Mouse (Mus musculus): ENCODE results near the gene Fbxo36.

The Fbxo36 gene

GRCm38 (mm10) chr1:84839309-84840017 is at the start of gene Fbxo36:
Gene Fbxo36 (plus strand): TSS chr1:84839841.
- in situ Hi-C loops (cut with MboI, MseI) = loop anchor here (5.0 to 10.0 kb wide), 2 partner anchors 82 to 915 kb away; no protein-coding TSS in a partner anchor

DNA sequence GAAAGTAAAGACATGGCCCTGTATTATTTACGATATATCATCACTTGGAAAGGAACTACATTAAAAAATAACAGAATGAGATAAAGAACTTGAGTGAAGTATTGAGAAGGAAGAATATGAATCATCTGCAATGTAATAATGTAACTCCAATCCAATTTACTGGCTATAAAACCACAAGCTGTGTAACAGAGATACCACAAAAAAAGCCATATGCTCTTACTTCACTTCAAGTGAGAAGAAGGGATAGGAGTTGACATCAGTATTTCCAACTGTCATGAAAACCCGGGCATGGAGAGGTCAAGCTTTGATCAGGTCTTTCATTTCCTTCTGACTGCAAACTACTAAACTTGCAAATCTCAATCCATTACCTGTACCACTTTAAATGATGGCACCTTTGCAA is 48.2 kb upstream of the Fbxo36 start:
- in situ Hi-C loops (cut with MboI, MseI) = no loop called here

GRCm38 (mm10) chr1:84795335-84795734 is 44.3 kb upstream of the Fbxo36 start:
- in situ Hi-C loops (cut with MboI, MseI) = no loop called here

DNA sequence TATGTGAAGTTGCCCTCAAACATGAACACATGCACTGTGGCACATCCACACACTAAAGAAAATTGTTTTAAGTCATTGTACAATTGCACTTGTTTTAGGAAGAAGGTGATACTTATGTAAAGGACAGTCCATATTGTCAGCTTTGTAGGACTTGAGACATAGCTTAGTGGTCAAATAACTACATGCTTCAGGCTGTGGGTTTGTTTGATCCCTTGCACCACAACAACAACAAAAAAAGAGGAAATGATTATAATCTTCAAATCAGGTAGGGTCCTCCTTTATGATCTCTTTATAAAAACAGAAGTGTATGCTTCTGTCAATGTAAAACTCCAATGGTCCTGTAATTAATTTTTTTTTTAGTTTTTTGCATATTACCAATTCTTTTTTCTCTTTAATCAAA is 40.5 kb upstream of the Fbxo36 start:
- in situ Hi-C loops (cut with MboI, MseI) = no loop called here

GRCm38 (mm10) chr1:84803788-84804187 is 35.9 kb upstream of the Fbxo36 start:
- in situ Hi-C loops (cut with MboI, MseI) = no loop called here

GRCm38 (mm10) chr1:84817596-84817995 is 22.0 kb upstream of the Fbxo36 start:
- in situ Hi-C loops (cut with MboI, MseI) = no loop called here

GRCm38 (mm10) chr1:84825091-84825490 is 14.6 kb upstream of the Fbxo36 start:
- in situ Hi-C loops (cut with MboI, MseI) = no loop called here

DNA sequence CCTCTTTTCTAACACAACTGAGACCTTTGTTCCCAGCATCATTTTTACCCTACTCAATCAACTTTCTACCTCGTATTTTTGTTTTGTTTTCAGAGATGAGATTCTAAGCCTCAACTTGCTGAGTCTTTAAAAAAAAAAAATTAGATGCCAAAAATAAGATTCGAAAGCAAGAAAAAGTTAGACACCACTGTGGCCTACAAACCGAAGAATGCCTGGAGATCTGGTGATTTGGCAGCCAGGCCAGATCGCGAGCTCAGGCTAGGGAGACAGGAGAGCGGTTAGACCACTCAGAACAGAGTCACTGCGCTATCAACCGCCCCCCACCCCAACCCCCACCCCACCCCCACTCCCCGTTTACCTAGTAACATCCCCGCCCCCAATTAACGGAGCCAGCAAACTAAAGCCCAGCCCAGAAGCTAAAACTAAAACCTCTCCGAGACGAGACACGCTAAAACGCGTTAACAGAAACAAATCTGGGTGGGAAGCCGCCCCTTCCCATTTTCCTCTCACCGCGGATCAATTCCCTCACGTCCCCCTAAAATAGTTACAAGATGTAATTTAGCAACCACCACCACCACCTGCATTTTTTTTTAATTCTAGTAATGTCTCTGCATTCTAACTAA is 2.0 kb upstream of the Fbxo36 start:
- in situ Hi-C loops (cut with MboI, MseI) = loop anchor here in 1 of 2 experiments (5.0 kb wide), 1 partner anchor 80 kb away; no protein-coding TSS in a partner anchor

DNA sequence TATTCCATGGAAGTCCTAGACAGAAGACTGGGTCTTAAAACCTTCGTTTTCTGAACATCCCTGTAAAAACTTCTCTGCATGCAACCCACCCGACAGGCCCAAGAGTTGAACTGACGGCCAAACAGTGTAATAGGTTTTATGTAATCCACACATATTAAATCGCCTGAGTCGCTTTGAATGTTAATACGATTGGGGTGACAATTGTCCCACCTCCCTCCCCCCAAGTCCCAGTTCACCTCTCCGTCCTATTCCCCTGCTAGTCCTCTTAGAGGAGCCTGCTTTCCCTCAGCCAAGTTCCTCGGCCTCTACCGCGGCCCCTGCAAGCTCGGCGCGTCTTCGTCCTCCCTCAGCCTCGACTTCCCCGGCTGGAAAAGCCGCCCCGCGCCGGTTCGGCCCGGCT is 1.5 kb upstream of the Fbxo36 start:
- in situ Hi-C loops (cut with MboI, MseI) = loop anchor here in 1 of 2 experiments (5.0 kb wide), 1 partner anchor 81 kb away; no protein-coding TSS in a partner anchor

DNA sequence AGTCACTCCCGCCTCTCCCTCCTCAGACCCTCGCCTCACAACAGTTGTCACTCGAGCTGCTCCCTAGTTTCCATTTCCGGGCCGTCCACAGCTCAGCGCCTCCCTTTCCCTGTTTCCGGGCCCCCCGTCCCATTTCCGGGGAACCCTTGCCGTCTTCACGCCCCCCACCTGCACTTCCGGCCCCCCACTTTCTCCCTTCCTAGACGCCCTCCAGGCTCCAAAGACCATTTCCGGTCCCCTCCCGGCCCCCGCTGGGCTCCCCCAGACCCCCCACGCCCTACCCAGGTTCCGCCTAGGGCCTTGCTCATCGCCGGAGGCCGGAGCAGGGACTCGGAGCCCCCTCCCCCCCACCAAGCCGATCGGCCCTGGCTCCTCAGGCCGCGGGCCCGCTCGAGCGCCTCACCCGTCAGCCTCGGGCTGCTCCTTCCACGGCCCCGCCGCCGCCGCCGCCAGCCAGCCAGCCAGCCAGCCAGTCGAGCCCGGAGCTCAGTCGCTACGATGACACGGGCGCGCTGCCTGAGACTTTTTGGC is 955 bp upstream of the Fbxo36 start:
- in situ Hi-C loops (cut with MboI, MseI) = loop anchor here in 1 of 2 experiments (5.0 kb wide), 1 partner anchor 81 kb away; no protein-coding TSS in a partner anchor

DNA sequence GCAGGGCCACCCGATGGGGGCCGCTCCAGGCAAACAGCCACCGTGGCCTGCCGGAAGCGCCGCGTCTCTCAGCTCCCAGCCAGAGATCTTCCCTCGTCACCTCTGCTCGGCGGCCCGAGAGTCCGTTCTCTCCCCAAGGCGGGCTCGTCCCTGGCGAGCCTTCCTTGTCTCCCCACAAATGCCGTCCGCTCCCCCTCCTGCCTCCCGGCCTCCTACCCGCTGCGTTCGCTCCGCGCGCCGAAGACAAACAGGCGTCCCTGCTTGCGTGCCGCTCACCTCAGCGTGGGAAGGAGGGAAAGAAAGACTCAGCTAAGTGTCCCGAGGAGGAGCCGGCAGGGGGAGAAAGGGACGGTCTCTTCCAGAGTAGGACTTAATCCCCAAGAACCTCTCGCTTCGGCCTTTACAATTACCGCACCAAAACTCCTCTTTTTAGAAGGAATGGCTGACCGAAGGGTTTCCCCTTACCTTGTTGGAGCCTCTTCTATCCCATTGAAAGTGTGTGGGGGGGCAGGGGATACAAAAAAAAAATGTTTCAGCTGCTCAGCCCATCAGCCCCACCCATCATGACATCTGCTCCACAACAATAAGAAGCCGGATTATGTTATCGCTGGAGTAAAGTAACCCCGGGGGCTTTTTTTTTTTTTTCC is 500 bp downstream of the Fbxo36 start, which contains the start of gene Trip12:
TSS of gene Trip12 (minus strand) at position 499 of the 647 bp plus-strand sequence.
- in situ Hi-C loops (cut with MboI, MseI) = loop anchor here in 1 of 2 experiments (10.0 kb wide), 1 partner anchor 915 kb away; no protein-coding TSS in a partner anchor

DNA sequence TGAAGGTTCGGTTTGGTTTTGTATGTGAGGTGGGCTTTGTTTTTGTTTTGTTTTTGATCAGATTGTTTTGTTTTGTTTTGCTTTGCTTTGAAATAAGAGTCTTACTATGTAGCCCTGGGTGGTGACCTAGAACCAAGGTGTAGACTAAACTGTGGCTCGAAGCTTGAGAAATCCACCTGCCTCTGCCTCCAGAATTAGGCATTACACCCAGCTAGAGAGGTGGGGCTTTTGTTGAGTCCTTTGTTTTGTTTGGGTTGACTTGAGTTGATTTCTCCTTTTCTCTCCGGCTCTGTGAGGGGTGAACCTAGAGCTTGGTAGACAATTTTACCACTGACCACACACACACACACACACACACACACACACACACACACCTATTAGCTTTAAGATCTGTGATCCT is 1.4 kb downstream of the Fbxo36 start:
- in situ Hi-C loops (cut with MboI, MseI) = loop anchor here in 1 of 2 experiments (10.0 kb wide), 1 partner anchor 914 kb away; no protein-coding TSS in a partner anchor

- in situ Hi-C loops (cut with MboI, MseI) = loop anchor here in 1 of 2 experiments (10.0 kb wide), 1 partner anchor 911 kb away; no protein-coding TSS in a partner anchor
These were observed 3.7 kb downstream of the Fbxo36 start for GRCm38 (mm10) chr1:84843366-84843765.

- in situ Hi-C loops (cut with MboI, MseI) = loop anchor here in 1 of 2 experiments (10.0 kb wide), 1 partner anchor 907 kb away; no protein-coding TSS in a partner anchor
These were observed 8.1 kb downstream of the Fbxo36 start for GRCm38 (mm10) chr1:84847698-84848097.

DNA sequence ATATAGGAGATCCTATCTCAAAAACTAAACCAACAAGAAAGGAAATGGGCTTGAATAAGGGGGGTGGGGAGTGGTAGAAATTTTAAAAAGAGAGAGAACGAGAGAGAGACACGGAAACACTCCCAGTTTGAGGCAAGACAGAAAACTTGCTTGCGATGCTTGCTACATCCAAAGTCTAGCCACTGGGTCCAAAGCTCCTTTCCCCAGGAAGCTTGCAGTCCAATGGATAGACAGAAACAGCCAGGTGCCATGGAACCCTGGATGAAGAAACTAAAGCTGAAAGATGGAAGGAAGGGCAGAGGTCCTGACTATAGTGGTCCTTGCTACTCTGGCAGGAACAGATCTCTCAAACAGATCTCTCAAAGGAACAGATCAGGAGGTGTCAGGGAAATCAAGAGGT is 8.7 kb downstream of the Fbxo36 start:
- in situ Hi-C loops (cut with MboI, MseI) = loop anchor here in 1 of 2 experiments (10.0 kb wide), 1 partner anchor 906 kb away; no protein-coding TSS in a partner anchor

DNA sequence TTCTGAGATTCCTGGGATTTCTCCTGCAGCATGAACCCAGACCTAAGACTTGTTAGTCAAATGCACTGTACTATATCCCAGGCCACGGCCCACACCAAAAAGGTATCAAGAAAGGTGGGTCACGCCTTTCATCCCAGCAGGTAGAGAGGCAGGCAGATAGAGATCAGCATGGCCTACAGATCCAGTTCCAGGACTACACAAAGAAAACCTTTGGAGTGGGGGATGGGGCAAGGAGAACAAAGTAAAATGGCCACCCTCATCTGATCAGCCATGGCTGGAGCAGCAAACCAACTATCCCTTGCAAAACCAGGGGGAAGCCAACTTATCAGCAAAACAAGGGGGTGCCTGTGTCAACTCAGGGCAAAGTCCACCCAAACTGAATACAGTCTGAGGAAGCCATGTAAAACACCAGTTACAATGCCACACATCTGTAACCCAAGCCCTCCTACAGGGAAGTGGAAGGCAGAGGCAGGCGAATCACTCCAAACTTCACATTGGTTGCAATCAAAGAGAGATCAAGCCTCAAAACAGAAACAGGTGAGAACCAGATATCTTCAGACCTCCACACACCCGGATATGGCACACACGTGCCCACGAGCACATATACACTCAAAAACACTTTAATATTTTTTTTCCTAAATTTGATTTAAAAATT is 9.3 kb downstream of the Fbxo36 start:
- in situ Hi-C loops (cut with MboI, MseI) = loop anchor here in 1 of 2 experiments (10.0 kb wide), 1 partner anchor 906 kb away; no protein-coding TSS in a partner anchor

- in situ Hi-C loops (cut with MboI, MseI) = loop anchor here in 1 of 2 experiments (10.0 kb wide), 1 partner anchor 905 kb away; no protein-coding TSS in a partner anchor
These were observed 10.2 kb downstream of the Fbxo36 start for GRCm38 (mm10) chr1:84849804-84850203.

- in situ Hi-C loops (cut with MboI, MseI) = no loop called here
These were observed 10.8 kb downstream of the Fbxo36 start for GRCm38 (mm10) chr1:84850471-84850870.

DNA sequence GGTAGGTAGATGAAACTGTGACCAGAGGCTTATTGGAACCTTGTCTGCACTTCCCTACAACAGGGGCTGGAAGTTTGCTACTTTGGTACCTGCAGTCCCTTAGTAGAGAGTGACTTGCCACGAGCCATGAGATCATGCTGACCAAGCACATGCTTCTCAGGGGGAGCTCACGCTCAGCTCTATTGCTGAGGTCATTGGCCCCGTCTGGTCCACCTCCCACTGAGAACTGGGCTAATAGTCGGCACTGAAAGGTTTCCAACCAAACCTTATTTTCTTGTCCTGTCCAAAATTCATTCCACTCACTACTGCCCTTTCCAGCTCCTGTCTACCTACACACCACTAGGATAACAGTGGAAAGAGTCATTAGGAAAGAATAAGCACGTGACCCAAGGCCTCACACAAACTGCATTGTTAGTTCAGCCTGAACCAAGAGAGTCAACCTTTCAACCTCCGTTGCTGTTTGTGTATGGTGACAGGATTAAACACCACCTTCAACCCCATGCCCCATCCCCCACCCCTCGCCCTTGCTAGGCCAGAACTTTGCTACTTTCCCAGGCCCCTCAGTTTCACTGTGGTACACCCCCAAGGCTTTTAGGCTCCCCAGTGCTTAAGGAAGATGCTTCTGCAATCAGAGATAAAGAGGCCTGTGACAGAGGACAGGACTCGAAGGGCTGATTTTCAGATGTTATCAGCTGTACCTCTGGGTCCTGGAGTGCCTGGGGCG is 12.0 kb downstream of the Fbxo36 start:
- in situ Hi-C loops (cut with MboI, MseI) = no loop called here

DNA sequence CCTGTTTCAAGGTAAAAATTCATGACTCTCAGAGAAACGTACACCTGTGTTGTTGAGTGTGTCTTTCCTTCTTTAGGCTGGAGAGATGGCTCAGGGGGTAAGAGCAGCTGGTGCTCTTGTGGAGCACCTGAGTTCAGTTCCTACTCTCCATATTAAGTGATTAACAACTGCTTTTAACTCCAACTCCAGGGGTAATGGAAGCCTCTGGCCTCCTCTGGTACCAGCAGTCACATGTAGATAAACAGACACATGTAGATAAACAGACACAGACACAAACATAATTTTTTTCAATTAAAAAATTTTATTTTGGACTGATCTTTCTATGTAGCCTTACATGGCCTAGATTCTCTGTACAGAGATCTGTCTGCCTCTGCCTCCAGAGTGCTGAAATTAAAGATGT is 14.1 kb downstream of the Fbxo36 start:
- in situ Hi-C loops (cut with MboI, MseI) = no loop called here
